Mouse (Mus musculus) ovary, adult 18-20 months (tissue): ENCODE measurements around the gene Gm10563.
"Not testable (repeated sequence)": the region's sequence is repeated elsewhere in the genome, so short reads cannot be mapped to it uniquely, and the experiment has no call there.

Experiments
- DNase-seq: peaks from one replicate; pipeline ENCODE4 v3.0.0; 2022; ENCODE audit warnings: low spot score, mixed read lengths

Gm10563 gene

GRCm38 (mm10) chr4:155596606-155597005 is 48.6 kb downstream of the Gm10563 start:
- no peak for DNase-seq

- no peak for DNase-seq
These were observed 49.4 kb downstream of the Gm10563 start for GRCm38 (mm10) chr4:155595777-155596176.

- DNase-seq: no peak
These were observed 51.4 kb downstream of the Gm10563 start for GRCm38 (mm10) chr4:155593780-155594179.

GRCm38 (mm10) chr4:155591012-155591719 is 54.0 kb downstream of the Gm10563 start:
- DNase-seq: no peak

- DNase-seq: no peak
These were observed 55.9 kb downstream of the Gm10563 start for GRCm38 (mm10) chr4:155589356-155589755.

- DNase-seq: no peak
These were observed 62.8 kb downstream of the Gm10563 start for GRCm38 (mm10) chr4:155582279-155582905.

- no peak for DNase-seq
These were observed 64.8 kb downstream of the Gm10563 start for GRCm38 (mm10) chr4:155580420-155580819.

GRCm38 (mm10) chr4:155578336-155579125 is 66.7 kb downstream of the Gm10563 start:
- DNase-seq: peak; percentile 87

GRCm38 (mm10) chr4:155577741-155578140 is 67.5 kb downstream of the Gm10563 start:
- no peak for DNase-seq

GRCm38 (mm10) chr4:155577132-155577531 is 68.1 kb downstream of the Gm10563 start:
- DNase-seq: peak; percentile 40

GRCm38 (mm10) chr4:155575521-155575920 is 69.7 kb downstream of the Gm10563 start:
- no peak for DNase-seq

GRCm38 (mm10) chr4:155574931-155575330 is 70.3 kb downstream of the Gm10563 start:
- DNase-seq: no peak

GRCm38 (mm10) chr4:155573876-155574275 is 71.3 kb downstream of the Gm10563 start:
- no peak for DNase-seq

- no peak for DNase-seq
These were observed 72.1 kb downstream of the Gm10563 start for GRCm38 (mm10) chr4:155573155-155573554.

- no peak for DNase-seq
These were observed 73.8 kb downstream of the Gm10563 start for GRCm38 (mm10) chr4:155571442-155571841.

- not testable (repeated sequence) for DNase-seq
These were observed 74.9 kb downstream of the Gm10563 start for GRCm38 (mm10) chr4:155570315-155570714.

- DNase-seq: no peak
These were observed 75.4 kb downstream of the Gm10563 start for GRCm38 (mm10) chr4:155569818-155570217.

GRCm38 (mm10) chr4:155568632-155569370 is 76.4 kb downstream of the Gm10563 start:
- no peak for DNase-seq

GRCm38 (mm10) chr4:155568170-155568569 is 77.0 kb downstream of the Gm10563 start:
- no peak for DNase-seq

- DNase-seq: no peak
These were observed 78.7 kb downstream of the Gm10563 start for GRCm38 (mm10) chr4:155566555-155566954.
